Comparison of ENCODE assay signal across 18 mouse cellular contexts in the genomic region with DNA sequence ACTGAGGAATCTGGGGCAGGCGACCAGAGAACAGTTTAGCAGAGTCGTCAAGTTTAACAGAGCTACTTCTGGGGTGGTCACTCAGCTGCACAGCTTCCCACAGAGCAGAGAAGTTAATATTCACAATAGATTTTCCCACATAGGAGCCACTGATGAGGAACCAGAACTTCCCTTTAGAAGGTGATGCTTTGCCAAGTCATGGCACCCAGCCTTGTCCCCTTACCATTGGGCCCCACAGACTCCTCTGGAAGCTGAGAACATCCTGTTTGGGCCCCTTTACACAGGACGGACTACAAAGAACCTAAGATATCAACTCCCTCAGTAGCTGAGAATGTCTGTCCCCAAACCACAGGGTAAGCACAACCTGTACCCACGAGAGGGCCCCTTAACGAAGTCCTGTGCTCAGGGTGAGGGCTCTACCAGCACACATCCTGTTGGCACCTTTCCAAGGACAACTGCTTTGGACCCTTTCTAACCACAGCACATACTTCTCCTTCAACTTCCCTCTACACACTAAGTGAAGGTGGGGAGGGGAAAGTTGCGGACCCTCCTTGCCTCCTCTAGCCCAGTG. TPM values are rescaled to one million over a fixed set of nuclear protein-coding genes. Genes with fewer than 3 reads are reported as not detected.
A peak's percentile ranks its signal among the peaks of the same experiment; 100 is the strongest.
DNase-seq lines count a peak whose midpoint lies in the region; ATAC-seq and TF ChIP-seq lines count a peak whose summit lies in the region.
"Had no signal": no experiment of that assay in that cellular context is flagged by ENCODE, and none has a peak within 500 bp of the region (broad histone marks: within the 10 kb centered on the region; RNA-seq: fewer than 3 reads in every experiment).

No protein-coding gene starts in this region.

- no peak for TF ChIP-seq EP300 in liver, embryonic 14.5 days (IDR thresholded peaks at IDR 0.05; ENCODE audit: low read depth)

- H3K4me3 ChIP-seq in lung, embryonic 14.5 days (ENCODE audit: low read depth, low read length) = no peak overlapping the region
- no peak overlapping the region for H3K4me3 ChIP-seq in liver, embryonic 14.5 days (ENCODE audit: insufficient read depth in 1 of 2, low read depth in 2 of 2, low read length in 2 of 2)
- no peak overlapping the region for H3K4me3 ChIP-seq in gastrocnemius, adult 2 months
- H3K4me3 ChIP-seq: embryonic facial prominence, embryonic 13.5 days; forebrain, embryonic 15.5 days; limb, embryonic 12.5 days had no signal

- TF ChIP-seq CTCF in lung, embryonic 14.5 days (IDR thresholded peaks at IDR 0.05; ENCODE audit: low read depth) = no peak
- TF ChIP-seq CTCF in liver, embryonic 14.5 days (IDR thresholded peaks at IDR 0.05; ENCODE audit: low read depth) = no peak
- no peak for TF ChIP-seq CTCF in gastrocnemius, adult 2 months (IDR thresholded peaks at IDR 0.05)

- 57% methylated on average over 6 of the region's 6 CpGs for WGBS in lung, embryonic 14.5 days
- 13% methylated on average over 6 of the region's 6 CpGs for WGBS in liver, embryonic 14.5 days (ENCODE audit: insufficient replicate concordance)

- no peaks in the 10 kb centered on the region for H3K4me1 ChIP-seq in lung, embryonic 14.5 days (ENCODE audit: insufficient read depth)
- no peaks in the 10 kb centered on the region for H3K4me1 ChIP-seq in liver, embryonic 14.5 days (replicated peaks; ENCODE audit: control insufficient read depth in 2 of 2, insufficient read depth in 2 of 2, low read length in 1 of 2)
- H3K4me1 ChIP-seq: embryonic facial prominence, embryonic 13.5 days; forebrain, embryonic 15.5 days; limb, embryonic 12.5 days had no signal

- DNase-seq in lung, embryonic 14.5 days = peak; percentile 16
- DNase-seq in lung, postnatal 4 days = no peak
- peak; percentile 30 for DNase-seq in MEL-GATA-1-ER (ENCODE audit: extremely low read depth, low read depth)
- DNase-seq in liver, embryonic 14.5 days (ENCODE audit: low read depth in 3 of 3, low spot score in 3 of 3) = no peak
- DNase-seq in thymus, postnatal 0 days (ENCODE audit: low spot score) = peak; percentile 60
- DNase-seq in frontal cortex, postnatal 10 days (ENCODE audit: low spot score in 2 of 2) = no peak
- DNase-seq in adrenal gland, postnatal 25 days = no peak
- DNase-seq in gastrocnemius, adult 2 months = no peak
- DNase-seq: cerebellum, adult 11-12 months; heart, postnatal 36 days; right cerebral cortex, postnatal 4 days had no signal

- H3K4me2 ChIP-seq in lung, embryonic 14.5 days = no peak overlapping the region
- H3K4me2 ChIP-seq in liver, embryonic 14.5 days (ENCODE audit: low read depth) = no peak overlapping the region
- H3K4me2 ChIP-seq: embryonic facial prominence, embryonic 13.5 days; forebrain, embryonic 15.5 days; limb, embryonic 12.5 days had no signal

- intact Hi-C loops in gastrocnemius, adult 2 months (cut with DNase I) = no loop called here

- ATAC-seq in lung, embryonic 14.5 days (ENCODE audit: insufficient read depth) = peak; percentile 28; the same call in 1 of the 2 replicates
- ATAC-seq in liver, embryonic 14.5 days (ENCODE audit: insufficient read depth) = peak; percentile 45; the same call in 1 of the 2 replicates
- ATAC-seq: forebrain, embryonic 15.5 days; intestine, postnatal 0 days had no signal

- H3K9me3 ChIP-seq in lung, embryonic 14.5 days (ENCODE audit: low read depth, low read length) = no peaks in the 10 kb centered on the region
- no peaks in the 10 kb centered on the region for H3K9me3 ChIP-seq in liver, embryonic 14.5 days (ENCODE audit: control insufficient read depth, low read length)
- H3K9me3 ChIP-seq: embryonic facial prominence, embryonic 13.5 days; forebrain, embryonic 15.5 days; limb, embryonic 12.5 days had no signal

- H3K36me3 ChIP-seq in lung, embryonic 14.5 days (ENCODE audit: insufficient read depth) = no peaks in the 10 kb centered on the region
- no peaks in the 10 kb centered on the region for H3K36me3 ChIP-seq in liver, embryonic 14.5 days (replicated peaks; ENCODE audit: control insufficient read depth, insufficient read depth, low read depth)
- H3K36me3 ChIP-seq: embryonic facial prominence, embryonic 13.5 days; forebrain, embryonic 15.5 days; limb, embryonic 12.5 days had no signal

- H3K27ac ChIP-seq in lung, embryonic 14.5 days (ENCODE audit: low read depth) = no peak overlapping the region
- no peak overlapping the region for H3K27ac ChIP-seq in liver, embryonic 14.5 days
- H3K27ac ChIP-seq in gastrocnemius, adult 2 months = no peak overlapping the region
- H3K27ac ChIP-seq: embryonic facial prominence, embryonic 13.5 days; forebrain, embryonic 15.5 days; limb, embryonic 12.5 days had no signal

- no peaks in the 10 kb centered on the region for H3K27me3 ChIP-seq in lung, embryonic 14.5 days (ENCODE audit: insufficient read depth, low read length)
- no peaks in the 10 kb centered on the region for H3K27me3 ChIP-seq in liver, embryonic 14.5 days (ENCODE audit: control insufficient read depth, insufficient read depth, low read length)
- H3K27me3 ChIP-seq: embryonic facial prominence, embryonic 13.5 days; forebrain, embryonic 15.5 days; limb, embryonic 12.5 days had no signal

- H3K9ac ChIP-seq in lung, embryonic 14.5 days = no peak overlapping the region
- H3K9ac ChIP-seq in liver, embryonic 14.5 days (replicated peaks) = no peak overlapping the region
- H3K9ac ChIP-seq: embryonic facial prominence, embryonic 13.5 days; forebrain, embryonic 15.5 days; limb, embryonic 12.5 days had no signal

RNA-seq across cellular contexts. Expression of gene Olfm5, which starts 5.1 kb away (rescaled TPM):
- 0.08 TPM in 1 of 2 replicates, not detected in the other for polyA plus RNA-seq in lung, embryonic 14.5 days (2014; fragmentation: Nextera tagmentation; extraction: Ambion mirVana)
- not detected in 2 replicates for polyA plus RNA-seq in liver, embryonic 14.5 days (2012; rRNA removed)
- polyA plus RNA-seq in liver, embryonic 14.5 days (2014; fragmentation: Nextera tagmentation; extraction: Ambion mirVana) = not detected in 2 replicates
- polyA plus RNA-seq in thymus, postnatal 0 days (2015; fragmentation: Nextera tagmentation; extraction: Ambion mirVana) = 0.45 and 0.65 TPM in 2 replicates
- not detected in 2 replicates for total RNA-seq in adrenal gland, postnatal 25 days (2021)
- total RNA-seq in gastrocnemius, adult 2 months (2021) = not detected
- total RNA-seq: gastrocnemius, postnatal 4 days; heart, postnatal 36 days; midbrain, postnatal 0 days had no signal
- polyA plus RNA-seq: forebrain, embryonic 15.5 days; intestine, postnatal 0 days; large intestine, adult 2 months; limb, embryonic 12.5 days; midbrain, postnatal 0 days had no signal

RNA-seq across cellular contexts. Expression of gene Olfr648, which starts 13.5 kb away (rescaled TPM):
- polyA plus RNA-seq in lung, embryonic 14.5 days (2014; fragmentation: Nextera tagmentation; extraction: Ambion mirVana) = 0.32 and 0.37 TPM in 2 replicates
- polyA plus RNA-seq in liver, embryonic 14.5 days (2012; rRNA removed) = 0.01 and 0.06 TPM in 2 replicates
- polyA plus RNA-seq in liver, embryonic 14.5 days (2014; fragmentation: Nextera tagmentation; extraction: Ambion mirVana) = 0.04 TPM in 1 of 2 replicates, not detected in the other
- polyA plus RNA-seq in thymus, postnatal 0 days (2015; fragmentation: Nextera tagmentation; extraction: Ambion mirVana) = 0.08 and 0.10 TPM in 2 replicates
- not detected in 2 replicates for total RNA-seq in adrenal gland, postnatal 25 days (2021)
- not detected for total RNA-seq in gastrocnemius, adult 2 months (2021)
- total RNA-seq: gastrocnemius, postnatal 4 days; heart, postnatal 36 days; midbrain, postnatal 0 days had no signal

RNA-seq across cellular contexts. Expression of gene Ubqlnl, which starts 19.4 kb away (rescaled TPM):
- polyA plus RNA-seq in lung, embryonic 14.5 days (2014; fragmentation: Nextera tagmentation; extraction: Ambion mirVana) = not detected in 2 replicates
- polyA plus RNA-seq in liver, embryonic 14.5 days (2012; rRNA removed) = not detected in 2 replicates
- polyA plus RNA-seq in liver, embryonic 14.5 days (2014; fragmentation: Nextera tagmentation; extraction: Ambion mirVana) = not detected in 2 replicates
- not detected in 2 replicates for polyA plus RNA-seq in thymus, postnatal 0 days (2015; fragmentation: Nextera tagmentation; extraction: Ambion mirVana)
- not detected in 2 replicates for total RNA-seq in adrenal gland, postnatal 25 days (2021)
- not detected for total RNA-seq in gastrocnemius, adult 2 months (2021)
- total RNA-seq: gastrocnemius, postnatal 4 days; heart, postnatal 36 days; midbrain, postnatal 0 days had no signal
- polyA plus RNA-seq: forebrain, embryonic 15.5 days; intestine, postnatal 0 days; large intestine, adult 2 months; limb, embryonic 12.5 days; midbrain, postnatal 0 days had no signal

RNA-seq across cellular contexts. Expression of gene Olfr649, which starts 26.1 kb away (rescaled TPM):
- polyA plus RNA-seq in lung, embryonic 14.5 days (2014; fragmentation: Nextera tagmentation; extraction: Ambion mirVana) = not detected in 2 replicates
- not detected in 2 replicates for polyA plus RNA-seq in liver, embryonic 14.5 days (2012; rRNA removed)
- not detected in 2 replicates for polyA plus RNA-seq in liver, embryonic 14.5 days (2014; fragmentation: Nextera tagmentation; extraction: Ambion mirVana)
- not detected in 2 replicates for polyA plus RNA-seq in thymus, postnatal 0 days (2015; fragmentation: Nextera tagmentation; extraction: Ambion mirVana)
- not detected in 2 replicates for total RNA-seq in adrenal gland, postnatal 25 days (2021)
- total RNA-seq in gastrocnemius, adult 2 months (2021) = not detected
- total RNA-seq: gastrocnemius, postnatal 4 days; heart, postnatal 36 days; midbrain, postnatal 0 days had no signal
- polyA plus RNA-seq: embryonic facial prominence, embryonic 13.5 days; forebrain, embryonic 15.5 days; intestine, postnatal 0 days; large intestine, adult 2 months; limb, embryonic 12.5 days; midbrain, postnatal 0 days had no signal

RNA-seq across cellular contexts. Expression of gene Ubqln3, which starts 26.6 kb away (rescaled TPM):
- polyA plus RNA-seq in lung, embryonic 14.5 days (2014; fragmentation: Nextera tagmentation; extraction: Ambion mirVana) = not detected in 2 replicates
- polyA plus RNA-seq in liver, embryonic 14.5 days (2012; rRNA removed) = not detected in 2 replicates
- polyA plus RNA-seq in liver, embryonic 14.5 days (2014; fragmentation: Nextera tagmentation; extraction: Ambion mirVana) = not detected in 2 replicates
- 0.10 TPM in 1 of 2 replicates, not detected in the other for polyA plus RNA-seq in thymus, postnatal 0 days (2015; fragmentation: Nextera tagmentation; extraction: Ambion mirVana)
- total RNA-seq in adrenal gland, postnatal 25 days (2021) = not detected in 2 replicates
- not detected for total RNA-seq in gastrocnemius, adult 2 months (2021)
- total RNA-seq: gastrocnemius, postnatal 4 days; heart, postnatal 36 days; midbrain, postnatal 0 days had no signal
- polyA plus RNA-seq: embryonic facial prominence, embryonic 13.5 days; forebrain, embryonic 15.5 days; intestine, postnatal 0 days; large intestine, adult 2 months; limb, embryonic 12.5 days; midbrain, postnatal 0 days had no signal

Comparison
In these comparisons a context has a peak if more than half of its experiments do, and no peak if none do; other contexts are left out.
1. DNase-seq: peak in lung, embryonic 14.5 days (single experiment), MEL-GATA-1-ER (single experiment) and thymus, postnatal 0 days (single experiment); none in lung, postnatal 4 days (0 of 2), liver, embryonic 14.5 days (0 of 3), frontal cortex, postnatal 10 days (0 of 2), adrenal gland, postnatal 25 days (single experiment) and gastrocnemius, adult 2 months (single experiment).